Mouse (Mus musculus) midbrain, embryonic 16.5 days (tissue): ENCODE measurements around the gene Gm17087. TPM values are rescaled to one million over a fixed set of nuclear protein-coding genes. Genes with fewer than 3 reads are reported as not detected.

Experiments used
- polyA plus RNA-seq: library from polyadenylated mRNA; unstranded; fragments of >200 nt; fragmentation: Nextera tagmentation; extraction: Ambion mirVana; gene quantifications from 2 replicates; pipeline ENCODE4 v1.2.1, GENCODE M21; 2015

The Gm17087 gene
- polyA plus RNA-seq, 1 experiment from 2014 or later: not detected

Other genes starting within 250 kb of the Gm17087 start
- 16.5 and 17.8 TPM in 2 replicates for gene Prr18, start 229.5 kb downstream of the Gm17087 start, polyA plus RNA-seq
- gene T2, start 211.0 kb downstream of the Gm17087 start, polyA plus RNA-seq: 0.53 and 0.88 TPM in 2 replicates
- 0.44 and 0.45 TPM in 2 replicates for gene T, start 132.5 kb downstream of the Gm17087 start, polyA plus RNA-seq
- 14.3 and 17.7 TPM in 2 replicates for gene Pde10a, start 41.6 kb downstream of the Gm17087 start, polyA plus RNA-seq